Mouse (Mus musculus) olfactory bulb, adult 2 months (tissue): ENCODE results near the gene Prokr1. TPM values are rescaled to one million over a fixed set of nuclear protein-coding genes. Genes with fewer than 3 reads are reported as not detected.

Experiments
- H3K27ac ChIP-seq: fragments of 200-500 bp; 2 replicates; pipeline ENCODE4 v1.5.1; 2012; ENCODE audit warnings: low read depth, low read length; ENCODE audit not compliant: insufficient read depth
- H3K4me1 ChIP-seq: fragments of 200-500 bp; 2 replicates; pipeline ENCODE4 v1.6.1; 2012; ENCODE audit warnings: low read length; ENCODE audit not compliant: control insufficient read depth, insufficient read depth
- H3K4me3 ChIP-seq: fragments of 200-500 bp; 2 replicates; pipeline ENCODE4 v1.5.1; 2012; ENCODE audit warnings: mild to moderate bottlenecking, low read depth, low read length, moderate library complexity; ENCODE audit not compliant: insufficient read depth
- CTCF ChIP-seq: fragments of 200-500 bp; IDR thresholded peaks from 2 replicates; pipeline ENCODE4 v1.5.1; 2012; ENCODE audit warnings: low read depth, mild to moderate bottlenecking, low read length, moderate library complexity; ENCODE audit not compliant: insufficient read depth
- POLR2A ChIP-seq: fragments of 200-500 bp; IDR thresholded peaks from 2 replicates; pipeline ENCODE4 v1.6.1; 2012; ENCODE audit warnings: mild to moderate bottlenecking, low read depth, low read length, moderate library complexity; ENCODE audit not compliant: insufficient read depth
- WGBS: fragments of 180-500 bp; shearing (Covaris S2); methylation state at CpG from one replicate; pipeline ENCODE4 v1.1.7; 2018; 5-methylcytosine and 5-hydroxymethylcytosine counted together
- polyA plus RNA-seq: library from polyadenylated mRNA; stranded (reverse); fragments of >200 nt; gene quantifications from 2 replicates; pipeline ENCODE4 v1.2.4, GENCODE M21; 2012; ENCODE audit warnings: low replicate concordance; ENCODE audit not compliant: missing spikeins, insufficient read depth, insufficient read length

Gene Prokr1
- polyA plus RNA-seq, 1 experiment = not detected

GRCm38 (mm10) chr6:87532953-87533710 lies 57.4 kb downstream of the Prokr1 start, which contains the start of gene Arhgap25:
Gene Arhgap25, minus strand, starts transcription at chr6:87533259.
- Histone ChIP-seq H3K4me1 (peaks cover 3% of the 10 kb centered on the region; the same call in 1 of the 2 replicates), H3K27ac (no peak within 1 kb of the TSS), H3K4me3 (peak within 1 kb of the TSS; percentile 14; the same call in 1 of the 2 replicates)
- WGBS = 57% methylated on average over 14 of the region's 14 CpGs
- TF ChIP-seq POLR2A (no peak), CTCF (no peak)

GRCm38 (mm10) chr6:87531456-87532015 lies 59.0 kb downstream of the Prokr1 start:
- peaks cover 3% of the 10 kb centered on the region; the same call in 1 of the 2 replicates for H3K4me1 ChIP-seq
- TF ChIP-seq CTCF = no peak
- no peak for TF ChIP-seq POLR2A
- H3K4me3 ChIP-seq = no peak overlapping the region
- 95% methylated on average over 2 of the region's 2 CpGs for WGBS
- H3K27ac ChIP-seq = no peak overlapping the region

- 89% methylated on average over 2 of the region's 2 CpGs for WGBS
- no peak overlapping the region for H3K27ac ChIP-seq
- no peak for TF ChIP-seq CTCF
- no peak for TF ChIP-seq POLR2A
These were observed 60.2 kb downstream of the Prokr1 start for GRCm38 (mm10) chr6:87530386-87530785.

More at GRCm38 (mm10) chr6:87530386-87530785, 60.2 kb downstream of the Prokr1 start:
- Histone ChIP-seq H3K4me3 (no peak overlapping the region), H3K4me1 (no peaks in the 10 kb centered on the region)

Other genes with a start within 250 kb of the Prokr1 start
- gene Gkn1, start 239.8 kb downstream of the Prokr1 start, polyA plus RNA-seq = not detected in 2 replicates
- gene Gkn2, start 217.4 kb downstream of the Prokr1 start, polyA plus RNA-seq = not detected in 2 replicates
- gene Gkn3, start 201.8 kb downstream of the Prokr1 start, polyA plus RNA-seq = not detected in 2 replicates
- not detected in 2 replicates for gene Bmp10, start 161.7 kb downstream of the Prokr1 start, polyA plus RNA-seq
- gene Arhgap25, start 57.5 kb downstream of the Prokr1 start, polyA plus RNA-seq = not detected in 2 replicates
- not detected in 2 replicates for gene Aplf, start 81.5 kb upstream of the Prokr1 start, polyA plus RNA-seq
- not detected in 2 replicates for gene Efcc1, start 140.1 kb upstream of the Prokr1 start, polyA plus RNA-seq
- gene Gp9, start 187.3 kb upstream of the Prokr1 start, polyA plus RNA-seq = not detected in 2 replicates
- not detected in 2 replicates for gene Rab43, start 221.4 kb upstream of the Prokr1 start, polyA plus RNA-seq
- not detected in 2 replicates for gene Gm45140, start 245.1 kb upstream of the Prokr1 start, polyA plus RNA-seq
- gene Isy1, start 248.1 kb upstream of the Prokr1 start, polyA plus RNA-seq = 368 TPM in 1 of 2 replicates, not detected in the other